Mouse (Mus musculus): ENCODE data around the gene Zap70. TPM values are rescaled to one million over a fixed set of nuclear protein-coding genes. Genes with fewer than 3 reads are reported as not detected.

The Zap70 gene
- 0.71 and 1.1 TPM in 2 replicates for polyA plus RNA-seq (2015; fragmentation: Nextera tagmentation; extraction: Ambion mirVana)

- no peaks in the 10 kb centered on the region for H3K4me1 ChIP-seq
- no peak within 1 kb of the TSS for H3K9ac ChIP-seq
- no peaks in the 10 kb centered on the region for H3K9me3 ChIP-seq (replicated peaks)
- no peak for ATAC-seq
- H3K4me2 ChIP-seq: no peak within 1 kb of the TSS
- 85% methylated on average over 11 of the region's 11 CpGs for WGBS
- no peak within 1 kb of the TSS for H3K27ac ChIP-seq
- H3K27me3 ChIP-seq: no peaks in the 10 kb centered on the region
- no peaks in the 10 kb centered on the region for H3K36me3 ChIP-seq (ENCODE audit: poor library complexity, severe bottlenecking)
- H3K4me3 ChIP-seq: no peak within 1 kb of the TSS
These were observed at the start of gene Zap70 for GRCm38 (mm10) chr1:36761568-36761967. Gene Zap70, plus strand, starts transcription at chr1:36761798.

- no peaks in the 10 kb centered on the region for H3K4me1 ChIP-seq
- H3K9ac ChIP-seq: no peak within 1 kb of the TSS
- no peaks in the 10 kb centered on the region for H3K27me3 ChIP-seq
- H3K9me3 ChIP-seq (replicated peaks): peaks cover 4% of the 10 kb centered on the region; the same call in 1 of the 2 replicates
- no peaks in the 10 kb centered on the region for H3K36me3 ChIP-seq (ENCODE audit: poor library complexity, severe bottlenecking)
- H3K4me3 ChIP-seq: no peak within 1 kb of the TSS
- no peak within 1 kb of the TSS for H3K4me2 ChIP-seq
- no peak for ATAC-seq
- WGBS: 83% methylated on average over 5 of the region's 5 CpGs
- no peak within 1 kb of the TSS for H3K27ac ChIP-seq
These were observed 47.3 kb upstream of the Zap70 start, which contains the start of gene Actr1b for GRCm38 (mm10) chr1:36714311-36714710. Gene Actr1b, minus strand, starts transcription at chr1:36714422.

GRCm38 (mm10) chr1:36718786-36719185, 42.8 kb upstream of the Zap70 start:
- H3K9me3 ChIP-seq (replicated peaks): no peaks in the 10 kb centered on the region
- 86% methylated on average over 1 of the region's 1 CpGs for WGBS
- ATAC-seq: no peak

GRCm38 (mm10) chr1:36723146-36724056, 38.2 kb upstream of the Zap70 start:
- H3K9ac ChIP-seq: no peak overlapping the region
- no peak for ATAC-seq
- 78% methylated on average over 16 of the region's 16 CpGs for WGBS
- H3K4me2 ChIP-seq: no peak overlapping the region
- no peaks in the 10 kb centered on the region for H3K27me3 ChIP-seq
- no peaks in the 10 kb centered on the region for H3K4me1 ChIP-seq
- no peak overlapping the region for H3K27ac ChIP-seq
- no peaks in the 10 kb centered on the region for H3K36me3 ChIP-seq (ENCODE audit: poor library complexity, severe bottlenecking)
- no peak overlapping the region for H3K4me3 ChIP-seq
- H3K9me3 ChIP-seq (replicated peaks): no peaks in the 10 kb centered on the region

More at GRCm38 (mm10) chr1:36718786-36719185, 42.8 kb upstream of the Zap70 start:
- Histone ChIP-seq H3K4me1 (no peaks in the 10 kb centered on the region), H3K36me3 (ENCODE audit: poor library complexity, severe bottlenecking) (no peaks in the 10 kb centered on the region), H3K27ac (no peak overlapping the region), H3K4me2 (no peak overlapping the region), H3K4me3 (no peak overlapping the region), H3K9ac (no peak overlapping the region), H3K27me3 (no peaks in the 10 kb centered on the region)

- ATAC-seq: no peak
- 0 out of 2 replicates have a peak overlapping the region, but pooled peaks have one; percentile 35 for H3K27ac ChIP-seq
- no peaks in the 10 kb centered on the region for H3K36me3 ChIP-seq (ENCODE audit: poor library complexity, severe bottlenecking)
- 54% methylated on average over 4 of the region's 4 CpGs for WGBS
- H3K4me3 ChIP-seq: no peak overlapping the region
- no peak overlapping the region for H3K9ac ChIP-seq
- H3K27me3 ChIP-seq: no peaks in the 10 kb centered on the region
- H3K4me1 ChIP-seq: no peaks in the 10 kb centered on the region
- no peak overlapping the region for H3K4me2 ChIP-seq
- H3K9me3 ChIP-seq (replicated peaks): no peaks in the 10 kb centered on the region
These were observed 37.6 kb upstream of the Zap70 start for GRCm38 (mm10) chr1:36724057-36724431.

- Histone ChIP-seq H3K4me1 (no peaks in the 10 kb centered on the region), H3K9me3 (replicated peaks) (no peaks in the 10 kb centered on the region), H3K4me2 (no peak overlapping the region), H3K27me3 (no peaks in the 10 kb centered on the region; the same call in 1 of the 2 replicates), H3K4me3 (no peak overlapping the region), H3K36me3 (ENCODE audit: poor library complexity, severe bottlenecking) (no peaks in the 10 kb centered on the region), H3K9ac (no peak overlapping the region), H3K27ac (no peak overlapping the region)
- WGBS: 7% methylated on average over 4 of the region's 4 CpGs
- 0 out of 2 replicates have a peak, but pooled peaks have one; percentile 43 for ATAC-seq
These were observed 24.3 kb upstream of the Zap70 start for GRCm38 (mm10) chr1:36737300-36737699.

- Histone ChIP-seq H3K27me3 (no peaks in the 10 kb centered on the region; the same call in 1 of the 2 replicates), H3K9ac (no peak overlapping the region), H3K4me1 (peaks cover 3% of the 10 kb centered on the region), H3K4me2 (no peak overlapping the region), H3K4me3 (no peak overlapping the region), H3K27ac (no peak overlapping the region), H3K9me3 (replicated peaks) (no peaks in the 10 kb centered on the region), H3K36me3 (ENCODE audit: poor library complexity, severe bottlenecking) (no peaks in the 10 kb centered on the region)
- ATAC-seq: no peak
- WGBS: 72% methylated on average over 5 of the region's 5 CpGs
These were observed 22.4 kb upstream of the Zap70 start for GRCm38 (mm10) chr1:36739231-36739630.

GRCm38 (mm10) chr1:36743046-36743445, 18.6 kb upstream of the Zap70 start:
- H3K27me3 ChIP-seq: peaks cover 3% of the 10 kb centered on the region
- no peak overlapping the region for H3K4me2 ChIP-seq
- peaks cover 6% of the 10 kb centered on the region for H3K4me1 ChIP-seq
- H3K36me3 ChIP-seq (ENCODE audit: poor library complexity, severe bottlenecking): no peaks in the 10 kb centered on the region
- H3K9me3 ChIP-seq (replicated peaks): no peaks in the 10 kb centered on the region
- no peak for ATAC-seq
- WGBS: 79% methylated on average over 9 of the region's 9 CpGs
- H3K4me3 ChIP-seq: no peak overlapping the region
- H3K27ac ChIP-seq: no peak overlapping the region
- no peak overlapping the region for H3K9ac ChIP-seq

GRCm38 (mm10) chr1:36744268-36744944, 17.2 kb upstream of the Zap70 start:
- ATAC-seq: peak; percentile 84
- WGBS: 22% methylated on average over 17 of the region's 17 CpGs

GRCm38 (mm10) chr1:36745661-36746060, 15.9 kb upstream of the Zap70 start:
- WGBS: 33% methylated on average over 4 of the region's 4 CpGs
- H3K9ac ChIP-seq: no peak overlapping the region
- no peak overlapping the region for H3K4me2 ChIP-seq
- H3K27me3 ChIP-seq: peaks cover 3% of the 10 kb centered on the region
- no peak for ATAC-seq
- no peak overlapping the region for H3K4me3 ChIP-seq
- peaks cover 6% of the 10 kb centered on the region for H3K4me1 ChIP-seq
- no peaks in the 10 kb centered on the region for H3K36me3 ChIP-seq (ENCODE audit: poor library complexity, severe bottlenecking)
- H3K9me3 ChIP-seq (replicated peaks): no peaks in the 10 kb centered on the region
- H3K27ac ChIP-seq: no peak overlapping the region

More at GRCm38 (mm10) chr1:36744268-36744944, 17.2 kb upstream of the Zap70 start:
- H3K4me3 ChIP-seq: peak overlapping the region; percentile 27
- no peaks in the 10 kb centered on the region for H3K9me3 ChIP-seq (replicated peaks)
- peaks cover 6% of the 10 kb centered on the region for H3K4me1 ChIP-seq
- H3K27me3 ChIP-seq: peaks cover 3% of the 10 kb centered on the region
- no peaks in the 10 kb centered on the region for H3K36me3 ChIP-seq (ENCODE audit: poor library complexity, severe bottlenecking)
- H3K27ac ChIP-seq: no peak overlapping the region
- peak overlapping the region; percentile 16; the same call in 1 of the 2 replicates for H3K9ac ChIP-seq
- peak overlapping the region; percentile 54 for H3K4me2 ChIP-seq

GRCm38 (mm10) chr1:36746452-36746851, 15.1 kb upstream of the Zap70 start:
- no peaks in the 10 kb centered on the region for H3K9me3 ChIP-seq (replicated peaks)
- ATAC-seq: no peak
- H3K4me1 ChIP-seq: peaks cover 6% of the 10 kb centered on the region
- peaks cover 3% of the 10 kb centered on the region for H3K27me3 ChIP-seq
- no peak overlapping the region for H3K4me2 ChIP-seq
- H3K9ac ChIP-seq: no peak overlapping the region
- no peaks in the 10 kb centered on the region for H3K36me3 ChIP-seq (ENCODE audit: poor library complexity, severe bottlenecking)
- 41% methylated on average over 15 of the region's 15 CpGs for WGBS
- H3K27ac ChIP-seq: no peak overlapping the region
- H3K4me3 ChIP-seq: no peak overlapping the region

All from forebrain, embryonic 13.5 days (tissue).